Mouse (Mus musculus): Measurements from ENCODE around the gene Prkar2b. TPM values are rescaled to one million over a fixed set of nuclear protein-coding genes. Genes with fewer than 3 reads are reported as not detected.

Gene Prkar2b
- polyA plus RNA-seq, 1 experiment: 19.4 TPM

DNA sequence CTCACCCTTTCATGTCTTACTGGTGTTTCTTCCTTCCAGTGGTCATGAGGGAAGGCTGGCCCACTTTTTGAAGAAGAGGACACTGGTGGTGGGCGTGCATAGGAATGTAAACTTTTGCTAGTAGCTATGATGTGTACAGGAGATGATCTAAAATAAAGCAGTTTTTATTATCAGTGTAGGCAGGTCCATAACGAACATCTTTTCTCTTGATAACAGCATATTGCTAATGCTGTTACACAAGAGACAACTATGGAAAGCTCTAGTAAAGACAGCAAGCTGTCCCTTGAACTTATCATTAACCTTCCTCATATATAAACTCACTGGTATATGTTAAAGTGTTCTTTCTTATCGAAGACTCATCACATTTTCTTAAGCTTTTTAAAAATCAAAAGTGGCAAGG is 123.5 kb downstream of the Prkar2b start:
- Histone ChIP-seq H3K4me3 (ENCODE audit: insufficient read depth, low read length) (no peak overlapping the region), H3K27ac (ENCODE audit: insufficient read depth, low read depth, low read length) (peak overlapping the region; percentile 57), H3K4me1 (ENCODE audit: control insufficient read depth, insufficient read depth, low read length) (peaks cover 25% of the 10 kb centered on the region)
- no peak for TF ChIP-seq POLR2A (IDR thresholded peaks at IDR 0.05; ENCODE audit: borderline replicate concordance, low read depth, low read length)
- no peak for TF ChIP-seq CTCF (IDR thresholded peaks at IDR 0.05; ENCODE audit: low read depth, low read length)

DNA sequence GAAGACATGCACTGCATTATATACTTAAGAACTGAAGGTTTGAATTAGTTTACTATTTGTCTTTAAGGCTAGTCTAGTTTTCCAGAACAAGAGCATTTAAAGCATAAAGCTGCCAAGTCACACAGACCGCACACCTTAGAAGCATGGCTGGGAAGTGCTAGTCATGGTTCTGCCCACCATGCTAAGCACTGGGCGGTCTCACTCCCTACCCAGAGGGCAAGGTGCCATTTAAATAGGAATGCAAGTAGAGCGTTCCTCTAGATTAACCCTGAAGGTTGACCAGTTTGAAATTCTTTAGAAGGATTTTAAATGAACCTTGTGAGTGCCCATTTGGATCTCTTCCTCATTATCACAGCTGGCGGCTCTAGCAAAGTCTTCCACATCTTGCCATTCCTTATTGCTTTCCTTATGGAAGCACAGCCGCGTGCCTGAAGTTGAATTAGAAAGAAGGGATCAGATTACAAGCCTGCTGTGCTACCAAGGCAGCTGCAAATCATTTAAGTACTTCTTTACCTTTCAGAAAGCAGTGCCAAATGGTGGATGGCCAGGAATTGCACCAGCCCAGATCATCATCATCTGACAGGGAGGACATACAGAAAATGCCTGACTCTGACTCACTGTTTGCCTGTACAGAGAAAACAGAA is 124.3 kb downstream of the Prkar2b start:
- Histone ChIP-seq H3K4me3 (ENCODE audit: insufficient read depth, low read length) (no peak overlapping the region), H3K4me1 (ENCODE audit: control insufficient read depth, insufficient read depth, low read length) (peaks cover 25% of the 10 kb centered on the region), H3K27ac (ENCODE audit: insufficient read depth, low read depth, low read length) (peak overlapping the region; percentile 66)
- TF ChIP-seq POLR2A (IDR thresholded peaks at IDR 0.05; ENCODE audit: borderline replicate concordance, low read depth, low read length) (no peak), CTCF (IDR thresholded peaks at IDR 0.05; ENCODE audit: low read depth, low read length) (no peak)

DNA sequence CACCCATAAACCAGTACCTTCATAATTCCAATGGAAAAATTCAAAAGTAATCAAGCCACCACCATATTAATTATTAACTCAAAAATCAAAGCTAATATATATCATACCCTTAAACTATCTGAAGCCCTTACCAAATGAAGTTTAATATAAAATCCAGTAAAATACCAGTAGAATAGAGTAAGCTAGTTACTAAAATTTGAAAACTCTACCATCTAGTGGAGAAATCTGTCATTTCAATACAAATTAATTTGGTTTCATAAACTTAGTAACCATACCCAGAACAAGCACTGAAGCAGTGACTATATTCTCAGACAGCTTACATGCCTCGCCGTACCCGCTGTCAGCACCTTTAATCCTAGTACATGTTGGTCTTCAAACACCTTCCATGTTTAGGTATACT is 129.3 kb downstream of the Prkar2b start:
- no peak for TF ChIP-seq POLR2A (IDR thresholded peaks at IDR 0.05; ENCODE audit: borderline replicate concordance, low read depth, low read length)
- TF ChIP-seq CTCF (IDR thresholded peaks at IDR 0.05; ENCODE audit: low read depth, low read length): no peak
- H3K4me1 ChIP-seq (ENCODE audit: control insufficient read depth, insufficient read depth, low read length): peaks cover 4% of the 10 kb centered on the region
- no peak overlapping the region for H3K27ac ChIP-seq (ENCODE audit: insufficient read depth, low read depth, low read length)
- no peak overlapping the region for H3K4me3 ChIP-seq (ENCODE audit: insufficient read depth, low read length)

DNA sequence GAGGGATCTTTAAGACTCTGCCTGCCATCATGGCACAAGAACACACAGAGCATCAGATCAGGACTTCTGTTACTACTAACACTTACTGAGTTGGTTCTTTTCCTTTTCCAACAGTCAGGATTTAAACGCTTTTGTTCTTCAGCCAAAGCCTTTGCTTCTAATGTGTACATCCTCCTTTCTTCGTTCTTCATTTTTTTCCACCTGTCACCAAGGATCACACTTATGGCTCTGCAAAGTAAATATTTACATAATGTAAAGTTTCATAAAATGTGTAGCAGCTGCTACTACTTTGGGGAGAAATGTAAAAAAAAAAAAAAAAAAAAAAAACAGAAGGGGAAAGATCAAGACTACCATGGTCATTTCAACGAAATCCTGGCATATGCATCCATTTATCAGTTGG is 132.6 kb downstream of the Prkar2b start:
- H3K4me3 ChIP-seq (ENCODE audit: insufficient read depth, low read length): no peak overlapping the region
- no peaks in the 10 kb centered on the region for H3K4me1 ChIP-seq (ENCODE audit: control insufficient read depth, insufficient read depth, low read length)
- TF ChIP-seq POLR2A (IDR thresholded peaks at IDR 0.05; ENCODE audit: borderline replicate concordance, low read depth, low read length) (no peak), CTCF (IDR thresholded peaks at IDR 0.05; ENCODE audit: low read depth, low read length) (no peak)
- no peak overlapping the region for H3K27ac ChIP-seq (ENCODE audit: insufficient read depth, low read depth, low read length)

DNA sequence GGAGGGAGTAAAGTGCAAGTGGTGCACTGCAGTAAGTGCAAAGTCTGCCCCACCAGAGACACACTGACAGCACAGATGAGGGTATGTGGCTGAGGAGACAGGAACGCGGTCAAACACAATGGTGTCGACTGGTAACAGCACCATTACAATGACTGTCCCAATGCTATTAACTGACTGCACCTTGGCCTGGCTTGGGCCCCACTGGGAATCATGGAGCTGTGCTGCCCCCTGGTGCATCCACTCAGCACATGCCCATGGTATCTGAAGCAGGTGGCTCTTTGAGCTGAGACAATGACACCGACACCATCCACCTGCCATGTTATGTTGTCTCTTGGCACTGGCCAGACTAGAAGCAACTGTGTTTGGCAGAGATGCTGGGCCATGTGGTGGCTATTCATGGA is 134.4 kb downstream of the Prkar2b start:
- H3K27ac ChIP-seq (ENCODE audit: insufficient read depth, low read depth, low read length): no peak overlapping the region
- H3K4me3 ChIP-seq (ENCODE audit: insufficient read depth, low read length): no peak overlapping the region
- peak; percentile 43; the same call in 1 of the 2 replicates for TF ChIP-seq CTCF (IDR thresholded peaks at IDR 0.05; ENCODE audit: low read depth, low read length)
- TF ChIP-seq POLR2A (IDR thresholded peaks at IDR 0.05; ENCODE audit: borderline replicate concordance, low read depth, low read length): no peak
- no peaks in the 10 kb centered on the region for H3K4me1 ChIP-seq (ENCODE audit: control insufficient read depth, insufficient read depth, low read length)

DNA sequence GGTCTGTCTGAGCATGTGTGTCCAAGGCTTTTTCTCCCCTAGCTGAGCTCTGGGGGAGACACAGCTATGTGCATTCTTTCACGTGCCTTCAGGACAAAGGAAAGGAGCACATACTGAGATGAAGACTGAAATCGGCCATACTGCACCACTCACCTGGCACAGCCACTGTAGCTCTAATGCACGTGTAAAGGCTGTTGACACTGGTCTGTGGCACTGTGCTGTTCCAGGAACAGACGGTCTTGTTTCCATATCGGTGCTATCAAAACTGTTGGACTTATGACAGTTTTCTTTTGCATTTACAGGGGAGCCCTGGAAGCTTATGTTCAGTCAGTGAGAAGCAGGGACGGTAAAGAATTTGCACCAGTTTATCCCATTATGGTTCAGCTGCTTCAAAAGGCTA is 135.8 kb downstream of the Prkar2b start:
- no peak for TF ChIP-seq CTCF (IDR thresholded peaks at IDR 0.05; ENCODE audit: low read depth, low read length)
- no peak for TF ChIP-seq POLR2A (IDR thresholded peaks at IDR 0.05; ENCODE audit: borderline replicate concordance, low read depth, low read length)
- H3K27ac ChIP-seq (ENCODE audit: insufficient read depth, low read depth, low read length): no peak overlapping the region
- H3K4me3 ChIP-seq (ENCODE audit: insufficient read depth, low read length): no peak overlapping the region
- H3K4me1 ChIP-seq (ENCODE audit: control insufficient read depth, insufficient read depth, low read length): peaks cover 7% of the 10 kb centered on the region

DNA sequence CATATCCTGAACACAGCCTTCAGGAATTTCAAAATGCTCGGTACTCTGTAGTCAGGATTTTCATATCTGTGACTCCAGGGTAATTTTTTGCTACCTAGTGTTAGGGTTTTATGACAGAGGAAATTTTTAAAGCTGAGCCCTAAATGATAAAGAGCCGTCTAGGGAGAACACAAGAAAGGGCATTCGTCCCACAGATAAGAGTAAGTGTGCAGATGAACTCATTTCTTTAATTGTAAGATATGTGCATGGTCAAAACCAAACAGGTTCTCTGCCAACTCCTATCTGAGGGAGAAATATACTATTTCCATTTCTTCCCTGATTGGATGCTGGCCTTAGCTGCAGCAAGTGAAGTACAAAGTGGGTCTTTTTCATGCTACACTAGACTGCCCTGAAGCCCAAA is 137.0 kb downstream of the Prkar2b start:
- Histone ChIP-seq H3K4me1 (ENCODE audit: control insufficient read depth, insufficient read depth, low read length) (peaks cover 7% of the 10 kb centered on the region), H3K27ac (ENCODE audit: insufficient read depth, low read depth, low read length) (no peak overlapping the region), H3K4me3 (ENCODE audit: insufficient read depth, low read length) (no peak overlapping the region)
- no peak for TF ChIP-seq CTCF (IDR thresholded peaks at IDR 0.05; ENCODE audit: low read depth, low read length)
- TF ChIP-seq POLR2A (IDR thresholded peaks at IDR 0.05; ENCODE audit: borderline replicate concordance, low read depth, low read length): no peak

DNA sequence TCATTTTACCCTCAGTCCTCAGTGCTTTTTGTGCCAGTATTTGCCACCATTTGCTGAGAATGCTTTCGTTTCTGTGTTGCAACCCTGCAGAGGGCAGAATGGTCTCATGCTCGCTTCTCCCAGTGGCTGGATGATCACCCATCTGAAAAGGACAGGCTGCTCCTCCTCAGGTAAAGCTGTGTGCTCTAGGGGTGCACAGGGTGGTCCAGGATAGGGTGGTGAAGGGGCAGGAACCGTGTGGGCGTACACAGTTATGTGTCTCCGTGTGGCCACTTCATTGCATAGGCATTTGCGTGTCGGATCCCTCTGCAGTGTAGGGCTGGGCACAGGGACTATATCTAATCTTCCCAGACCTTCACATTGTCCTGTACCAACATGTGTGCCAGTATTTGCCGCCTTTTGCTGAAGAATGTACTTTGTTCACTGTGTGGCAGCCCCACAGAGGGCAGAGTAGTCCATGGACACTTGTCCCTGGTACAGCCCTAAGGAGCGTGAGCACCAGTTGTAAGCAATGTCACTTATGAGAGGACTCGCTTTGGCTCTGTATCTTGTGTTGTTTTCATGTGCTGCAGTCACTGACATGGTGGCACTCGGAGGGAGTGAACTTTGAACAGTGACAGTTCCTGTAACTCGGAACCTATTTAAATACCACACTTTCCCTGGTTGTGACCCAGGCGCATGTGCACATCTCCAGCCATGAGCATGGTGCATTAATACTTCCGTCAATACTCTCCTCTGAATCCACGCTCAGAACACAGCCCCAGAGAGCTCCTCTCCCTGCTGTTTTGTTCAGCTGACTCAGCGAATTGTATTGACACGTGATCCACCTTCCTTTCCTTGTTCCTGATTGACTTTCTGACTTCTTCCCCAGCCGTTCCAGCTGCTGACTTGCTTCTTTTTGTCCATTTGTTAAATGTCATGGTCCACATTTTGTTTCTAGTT is 140.4 kb downstream of the Prkar2b start:
- peaks cover 11% of the 10 kb centered on the region for H3K4me1 ChIP-seq (ENCODE audit: control insufficient read depth, insufficient read depth, low read length)
- TF ChIP-seq POLR2A (IDR thresholded peaks at IDR 0.05; ENCODE audit: borderline replicate concordance, low read depth, low read length): no peak
- no peak for TF ChIP-seq CTCF (IDR thresholded peaks at IDR 0.05; ENCODE audit: low read depth, low read length)
- no peak overlapping the region for H3K27ac ChIP-seq (ENCODE audit: insufficient read depth, low read depth, low read length)
- H3K4me3 ChIP-seq (ENCODE audit: insufficient read depth, low read length): no peak overlapping the region

DNA sequence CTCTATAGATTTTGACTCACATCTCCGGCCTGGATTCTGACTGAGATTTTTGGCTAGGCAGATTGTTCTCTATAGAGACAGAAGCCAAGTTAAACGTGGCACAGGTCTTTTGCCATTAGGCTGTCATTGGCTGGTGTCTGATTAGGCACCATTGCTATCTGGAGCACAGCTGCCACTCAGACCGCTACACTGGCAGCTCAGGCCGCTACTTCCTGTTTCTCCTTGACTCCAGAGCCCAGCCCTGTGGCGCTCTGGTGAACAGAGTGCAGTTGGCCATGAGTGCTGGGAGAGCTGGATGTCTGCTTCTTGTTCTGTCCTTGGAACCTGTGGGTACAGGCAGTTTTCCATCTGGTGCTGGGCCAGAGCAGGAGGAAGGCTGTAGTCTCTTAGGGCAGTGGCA is 143.9 kb downstream of the Prkar2b start:
- Histone ChIP-seq H3K4me1 (ENCODE audit: control insufficient read depth, insufficient read depth, low read length) (peaks cover 20% of the 10 kb centered on the region), H3K4me3 (ENCODE audit: insufficient read depth, low read length) (no peak overlapping the region), H3K27ac (ENCODE audit: insufficient read depth, low read depth, low read length) (no peak overlapping the region)
- TF ChIP-seq CTCF (IDR thresholded peaks at IDR 0.05; ENCODE audit: low read depth, low read length): no peak
- no peak for TF ChIP-seq POLR2A (IDR thresholded peaks at IDR 0.05; ENCODE audit: borderline replicate concordance, low read depth, low read length)

DNA sequence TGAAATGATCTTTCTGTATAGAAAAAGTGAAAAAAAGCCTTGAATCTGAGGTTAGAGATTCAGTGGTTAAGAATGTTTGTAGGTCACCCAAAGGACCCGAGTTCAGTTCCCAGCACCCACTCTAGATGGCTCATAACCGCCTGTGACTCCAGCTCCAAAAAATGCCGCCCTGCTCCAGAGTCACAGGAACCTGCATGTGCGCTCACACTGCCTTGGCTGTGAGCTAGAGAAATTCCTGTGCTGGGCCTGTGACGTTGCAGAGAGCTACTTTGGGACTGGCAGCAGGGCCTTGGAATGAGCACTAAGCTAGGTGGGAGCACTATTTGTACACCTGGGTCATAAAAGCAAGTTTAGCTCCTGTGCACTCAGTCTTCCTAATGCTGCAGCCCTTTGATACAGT is 144.4 kb downstream of the Prkar2b start:
- TF ChIP-seq CTCF (IDR thresholded peaks at IDR 0.05; ENCODE audit: low read depth, low read length): no peak
- TF ChIP-seq POLR2A (IDR thresholded peaks at IDR 0.05; ENCODE audit: borderline replicate concordance, low read depth, low read length): no peak
- no peak overlapping the region for H3K4me3 ChIP-seq (ENCODE audit: insufficient read depth, low read length)

More for the DNA sequence above, 144.4 kb downstream of the Prkar2b start:
- Histone ChIP-seq H3K27ac (ENCODE audit: insufficient read depth, low read depth, low read length) (no peak overlapping the region), H3K4me1 (ENCODE audit: control insufficient read depth, insufficient read depth, low read length) (peaks cover 20% of the 10 kb centered on the region)
